Mouse (Mus musculus) liver, embryonic 14.5 days (tissue): ENCODE measurements around the gene Ccdc69. TPM values are rescaled to one million over a fixed set of nuclear protein-coding genes. Genes with fewer than 3 reads are reported as not detected.

Source experiments
- ATAC-seq: fragments of 200-750 bp; cut with Nextera tagmentation; 2 replicates; pipeline ENCODE4 v1.8.0; 2017; ENCODE audit warnings: moderate number of reproducible peaks, mild to moderate bottlenecking, moderate library complexity; ENCODE audit not compliant: insufficient read depth
- DNase-seq, 3 experiments: peaks; one replicate each; pipeline ENCODE4 v3.0.0-alpha.2; 2012 to 2013; ENCODE audit warnings: low read depth in 3 of 3, low spot score in 3 of 3
- H3K27ac ChIP-seq: fragments of 300-500 bp; sonication (generic); 2 replicates; pipeline ENCODE4 v1.5.1; 2014; ENCODE audit warnings: moderate library complexity, mild to moderate bottlenecking, control low read depth, inconsistent platforms
- H3K27me3 ChIP-seq: fragments of 300-500 bp; sonication (generic); 2 replicates; pipeline ENCODE4 v1.6.1; 2014; ENCODE audit warnings: mild to moderate bottlenecking, low read length, moderate library complexity; ENCODE audit not compliant: control insufficient read depth, insufficient read depth
- H3K36me3 ChIP-seq: fragments of 300-500 bp; sonication (generic); replicated peaks from 2 replicates; pipeline ENCODE4 v1.6.1; 2014; ENCODE audit warnings: low read depth; ENCODE audit not compliant: control insufficient read depth, insufficient read depth
- H3K4me1 ChIP-seq, 2 experiments: fragments of 200-500 bp in 1 of 2; fragments of 300-500 bp in 1 of 2; sonication (generic) in 1 of 2; replicated peaks; 2 replicates each; pipeline ENCODE4 v1.6.1; 2012 to 2014; ENCODE audit warnings: antibody characterized with exemption in 1 of 2, inconsistent platforms in 1 of 2, low read length in 1 of 2; ENCODE audit not compliant: control insufficient read depth in 2 of 2, insufficient read depth in 2 of 2
- H3K4me2 ChIP-seq: fragments of 300-500 bp; sonication (generic); 2 replicates; pipeline ENCODE4 v1.6.1; 2014; ENCODE audit warnings: low read depth, mild to moderate bottlenecking, control low read depth, moderate library complexity
- H3K4me3 ChIP-seq, 2 experiments: fragments of 200-500 bp in 1 of 2; fragments of 300-500 bp in 1 of 2; sonication (generic) in 1 of 2; 2 replicates each; pipeline ENCODE4 v1.5.1; 2012 to 2014; ENCODE audit warnings: low read depth in 2 of 2, low read length in 2 of 2, mild to moderate bottlenecking in 2 of 2, control low read depth in 1 of 2, inconsistent platforms in 1 of 2, moderate library complexity in 1 of 2; ENCODE audit not compliant: insufficient read depth in 1 of 2
- H3K9ac ChIP-seq: fragments of 300-500 bp; sonication (generic); replicated peaks from 2 replicates; pipeline ENCODE4 v1.6.1; 2014; ENCODE audit warnings: mild to moderate bottlenecking, control low read depth, moderate library complexity
- H3K9me3 ChIP-seq: fragments of 300-500 bp; sonication (generic); 2 replicates; pipeline ENCODE4 v1.6.1; 2016; ENCODE audit warnings: low read length, mixed read lengths; ENCODE audit not compliant: control insufficient read depth
- CTCF ChIP-seq: IDR thresholded peaks from 2 replicates; pipeline ENCODE4 v1.5.1; 2016; ENCODE audit warnings: antibody characterized with exemption, low read depth, control low read depth
- EP300 ChIP-seq: IDR thresholded peaks from 2 replicates; pipeline ENCODE4 v1.6.1; 2016; ENCODE audit warnings: antibody characterized with exemption, low read depth
- WGBS: fragments of 180-500 bp; shearing (Covaris S2); extraction: QIAGEN DNeasy Blood & Tissue Kit; methylation state at CpG from one replicate; pipeline ENCODE4 v1.1.7; 2014; ENCODE audit not compliant: insufficient replicate concordance; 5-methylcytosine and 5-hydroxymethylcytosine counted together
- polyA plus RNA-seq, 2 experiments: library from polyadenylated mRNA; depleted of rRNA in 1 of 2; stranded (reverse) in 1 of 2; unstranded in 1 of 2; fragments of >200 nt; fragmentation: Nextera tagmentation in 1 of 2; extraction: Ambion mirVana in 1 of 2; gene quantifications; 2 replicates each; pipeline versions ENCODE4 v1.2.1 to v1.2.3; 2012 to 2014

Ccdc69 gene
- polyA plus RNA-seq, 2 experiments, result 0.77 to 1.1 TPM

DNA sequence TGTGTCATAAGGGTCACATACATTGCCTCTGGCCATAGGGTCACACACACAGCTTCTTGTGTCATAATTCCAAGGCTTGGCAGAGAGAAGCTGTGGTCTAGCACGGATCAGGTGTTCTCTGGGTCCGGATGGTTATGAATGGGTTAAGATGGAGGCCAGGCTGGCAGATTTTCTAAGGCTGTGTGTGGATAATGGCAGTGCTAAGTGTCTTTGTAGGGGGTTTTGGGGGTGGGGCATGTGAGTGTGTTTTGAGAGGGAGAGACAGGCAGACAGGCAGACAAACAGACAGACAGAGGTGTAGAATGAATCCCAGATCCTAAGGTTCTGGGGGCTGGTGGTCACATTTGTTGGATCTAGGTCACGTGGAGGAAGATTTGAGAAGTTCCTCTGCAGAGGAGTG is 24.1 kb upstream of the Ccdc69 start:
- ATAC-seq (no peak), DNase-seq (no peak)
- no peak for TF ChIP-seq CTCF
- no peak for TF ChIP-seq EP300
- WGBS, result 51% methylated on average over 3 of the region's 3 CpGs
- no peaks in the 10 kb centered on the region for H3K9me3 ChIP-seq
- no peaks in the 10 kb centered on the region for H3K36me3 ChIP-seq
- H3K9ac ChIP-seq, result no peak overlapping the region
- H3K4me3 ChIP-seq, result no peak overlapping the region
- no peaks in the 10 kb centered on the region for H3K27me3 ChIP-seq
- no peak overlapping the region for H3K27ac ChIP-seq
- H3K4me2 ChIP-seq, result no peak overlapping the region
- peaks cover 4 to 8% of the 10 kb centered on the region in 2 experiments for H3K4me1 ChIP-seq

- H3K4me1 ChIP-seq, result peaks cover 5 to 7% of the 10 kb centered on the region in 2 experiments
- no peak overlapping the region for H3K4me3 ChIP-seq
- H3K9me3 ChIP-seq, result no peaks in the 10 kb centered on the region
- H3K27ac ChIP-seq, result no peak overlapping the region
- no peak overlapping the region for H3K4me2 ChIP-seq
- no peak for TF ChIP-seq EP300
- no peak for TF ChIP-seq CTCF
- DNase-seq (no peak), ATAC-seq (no peak)
- no peaks in the 10 kb centered on the region for H3K27me3 ChIP-seq
- no peaks in the 10 kb centered on the region for H3K36me3 ChIP-seq
- H3K9ac ChIP-seq, result no peak overlapping the region
- WGBS, result 24% methylated on average over 4 of the region's 4 CpGs
These were observed 21.9 kb upstream of the Ccdc69 start for GRCm38 (mm10) chr11:55099868-55100267.

GRCm38 (mm10) chr11:55099019-55099771 is 21.3 kb upstream of the Ccdc69 start:
- ATAC-seq, result no peak
- Histone ChIP-seq H3K4me3 (no peak overlapping the region), H3K9ac (no peak overlapping the region), H3K4me2 (no peak overlapping the region), H3K27me3 (no peaks in the 10 kb centered on the region), H3K27ac (no peak overlapping the region), H3K9me3 (no peaks in the 10 kb centered on the region), H3K36me3 (no peaks in the 10 kb centered on the region), H3K4me1 (peaks cover 5 to 7% of the 10 kb centered on the region in 2 experiments)
- TF ChIP-seq CTCF (no peak), EP300 (no peak)
- no peak for DNase-seq
- 65% methylated on average over 8 of the region's 8 CpGs for WGBS

GRCm38 (mm10) chr11:55098189-55098915 is 20.4 kb upstream of the Ccdc69 start:
- H3K36me3 ChIP-seq, result no peaks in the 10 kb centered on the region
- H3K4me1 ChIP-seq, result peaks cover 5 to 7% of the 10 kb centered on the region in 2 experiments
- ATAC-seq, result peak; percentile 14; the same call in 1 of the 2 replicates
- H3K9me3 ChIP-seq, result no peaks in the 10 kb centered on the region
- H3K4me2 ChIP-seq, result peak overlapping the region; percentile 56
- TF ChIP-seq CTCF (no peak), EP300 (no peak)
- H3K27me3 ChIP-seq, result no peaks in the 10 kb centered on the region
- no peak overlapping the region for H3K27ac ChIP-seq
- H3K9ac ChIP-seq, result no peak overlapping the region
- H3K4me3 ChIP-seq, result peak overlapping the region; percentile 37 to 42
- WGBS, result 16% methylated on average over 24 of the region's 24 CpGs
- no peak for DNase-seq

DNA sequence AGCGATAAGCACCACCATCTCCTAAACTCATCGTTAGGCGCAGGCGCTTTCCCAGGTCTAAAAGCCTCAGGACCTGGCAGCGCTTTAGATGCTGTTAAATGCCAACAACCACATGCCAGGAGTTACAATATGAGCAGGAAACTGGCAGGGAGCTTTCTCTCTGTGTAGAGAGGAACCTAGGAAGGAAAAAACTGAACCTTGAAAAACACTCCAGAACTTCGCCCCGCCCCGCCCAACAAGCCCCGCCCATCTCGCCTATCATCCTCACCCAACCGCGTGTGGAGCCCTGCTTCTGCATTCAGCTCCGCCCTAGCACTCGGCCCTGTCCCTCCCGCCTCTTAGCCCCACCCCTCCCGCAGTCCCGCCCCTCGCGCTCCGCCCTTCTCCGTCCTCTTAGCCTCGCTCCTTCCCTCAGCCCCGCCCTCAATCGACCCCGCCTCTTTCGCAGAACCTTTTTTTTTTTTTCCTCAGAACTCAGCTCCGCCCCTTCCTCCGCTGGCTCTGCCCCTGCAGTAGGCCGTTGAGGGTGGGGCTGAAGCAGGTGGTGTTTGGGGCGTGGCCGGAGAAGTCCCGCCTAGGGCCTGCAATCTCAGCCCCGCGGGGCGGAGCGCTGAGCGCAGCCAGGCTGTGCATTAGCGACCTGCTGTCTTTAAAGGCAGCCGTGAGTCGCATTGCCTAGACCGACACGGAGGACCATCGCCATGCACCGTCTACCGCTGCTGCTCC is 19.7 kb upstream of the Ccdc69 start, which contains the start of gene Gm2a:
Gene Gm2a (plus strand): TSS at position 653 of the 726 bp plus-strand sequence.
- Histone ChIP-seq H3K27me3 (no peaks in the 10 kb centered on the region), H3K4me3 (peak within 1 kb of the TSS; percentile 42 to 59), H3K27ac (no peak within 1 kb of the TSS; the same call in 1 of the 2 replicates), H3K4me2 (peak within 1 kb of the TSS; percentile 56), H3K4me1 (peaks cover 3 to 7% of the 10 kb centered on the region in 2 experiments), H3K9me3 (no peaks in the 10 kb centered on the region), H3K36me3 (no peaks in the 10 kb centered on the region), H3K9ac (no peak within 1 kb of the TSS)
- under 1% methylated on average over 45 of the region's 45 CpGs for WGBS
- ATAC-seq (peak; percentile 93), DNase-seq (peak; percentile 81 to 90 (median 84))
- no peak for TF ChIP-seq CTCF
- no peak for TF ChIP-seq EP300
